Mouse (Mus musculus) liver, postnatal 0 days (tissue): ENCODE measurements around the gene Tbc1d2b.
A peak's percentile ranks its signal among the peaks of the same experiment; 100 is the strongest.

Experiments
- CTCF ChIP-seq: sonication (generic); IDR thresholded peaks from 2 replicates; pipeline ENCODE4 v1.5.1; 2016; ENCODE audit warnings: antibody characterized with exemption, low read depth
- EP300 ChIP-seq: IDR thresholded peaks from 2 replicates; pipeline ENCODE4 v1.6.1; 2016; ENCODE audit warnings: antibody characterized with exemption, low read depth, mild to moderate bottlenecking

- peak; percentile 59 for TF ChIP-seq CTCF
- no peak for TF ChIP-seq EP300
These were observed 66.1 kb downstream of the Tbc1d2b start for GRCm38 (mm10) chr9:90204396-90204915.
